Mouse (Mus musculus) small intestine, adult 2 months (tissue): ENCODE results near the gene Clcn1.

Source experiments
- CTCF ChIP-seq: fragments of 200-500 bp; IDR thresholded peaks from 2 replicates; pipeline ENCODE4 v1.5.1; 2012; ENCODE audit warnings: low read depth, mild to moderate bottlenecking, control low read depth, inconsistent platforms, low read length, moderate library complexity, mixed read lengths; ENCODE audit not compliant: insufficient replicate concordance, insufficient read length; ENCODE audit errors: extremely low read depth
- POLR2A ChIP-seq: fragments of 200-500 bp; IDR thresholded peaks from 2 replicates; pipeline ENCODE4 v1.6.1; 2012; ENCODE audit warnings: low read depth, mild to moderate bottlenecking, control low read depth, inconsistent platforms, low read length, moderate library complexity

GRCm38 (mm10) chr6:42270817-42271216, 15.7 kb upstream of the Clcn1 start:
- no peak for TF ChIP-seq CTCF
- TF ChIP-seq POLR2A, result no peak
